Mouse (Mus musculus): ENCODE measurements around the gene Actg1. TPM values are rescaled to one million over a fixed set of nuclear protein-coding genes. Genes with fewer than 3 reads are reported as not detected.
A peak's percentile ranks its signal among the peaks of the same experiment; 100 is the strongest.

Gene Actg1
- polyA plus RNA-seq, 1 experiment from 2014 or later: 1,989 TPM

GRCm38 (mm10) chr11:120342656-120343160 is 5.6 kb downstream of the Actg1 start:
- no peaks in the 10 kb centered on the region for H3K4me1 ChIP-seq (ENCODE audit: insufficient read depth, low read depth, low read length)
- H3K9ac ChIP-seq (replicated peaks; ENCODE audit: low read depth): no peak overlapping the region
- no peaks in the 10 kb centered on the region for H3K9me3 ChIP-seq (ENCODE audit: low read length)
- no peak overlapping the region for H3K27ac ChIP-seq (ENCODE audit: low read length)
- TF ChIP-seq CTCF (IDR thresholded peaks at IDR 0.05) (no peak), EP300 (IDR thresholded peaks at IDR 0.05) (no peak)
- no peak overlapping the region for H3K4me3 ChIP-seq (ENCODE audit: low read depth, low read length)
- H3K4me2 ChIP-seq (replicated peaks; ENCODE audit: low read depth, low read length): no peak overlapping the region
- peaks cover 9% of the 10 kb centered on the region; the same call in 1 of the 2 replicates for H3K36me3 ChIP-seq (ENCODE audit: insufficient read depth, low read length)
- WGBS: 89% methylated on average over 5 of the region's 5 CpGs
- no peaks in the 10 kb centered on the region for H3K27me3 ChIP-seq (replicated peaks; ENCODE audit: insufficient read depth, low read length)
- DNase-seq (ENCODE audit: low spot score): peak; percentile 3
- no peak for ATAC-seq

DNA sequence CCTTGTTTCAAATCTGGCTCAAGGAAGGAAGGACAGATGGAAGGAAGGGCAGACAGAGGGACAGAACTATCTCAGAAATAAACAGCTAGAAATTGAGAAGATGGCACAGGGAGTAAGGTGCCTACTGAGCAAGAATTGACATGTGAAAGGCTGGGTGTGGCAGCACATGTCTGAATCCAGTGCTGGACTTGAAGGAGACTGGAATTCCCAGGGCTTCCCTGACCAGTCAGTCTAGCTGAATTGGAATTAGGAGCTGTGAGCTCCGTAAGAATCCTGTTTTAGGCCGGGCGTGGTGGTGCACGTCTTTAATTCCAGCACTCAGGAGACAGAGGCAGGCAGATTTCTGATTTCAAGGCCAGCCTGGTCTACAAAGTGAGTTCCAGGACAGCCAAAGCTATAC is 6.7 kb downstream of the Actg1 start:
- Histone ChIP-seq H3K9ac (replicated peaks; ENCODE audit: low read depth) (no peak overlapping the region), H3K4me3 (ENCODE audit: low read depth, low read length) (no peak overlapping the region), H3K27ac (ENCODE audit: low read length) (no peak overlapping the region), H3K9me3 (ENCODE audit: low read length) (no peaks in the 10 kb centered on the region), H3K27me3 (replicated peaks; ENCODE audit: insufficient read depth, low read length) (no peaks in the 10 kb centered on the region), H3K36me3 (ENCODE audit: insufficient read depth, low read length) (peaks cover 9% of the 10 kb centered on the region; the same call in 1 of the 2 replicates), H3K4me2 (replicated peaks; ENCODE audit: low read depth, low read length) (no peak overlapping the region), H3K4me1 (ENCODE audit: insufficient read depth, low read depth, low read length) (no peaks in the 10 kb centered on the region)
- ATAC-seq (no peak), DNase-seq (ENCODE audit: low spot score) (peak; percentile 3)
- 92% methylated on average over 4 of the region's 4 CpGs for WGBS
- no peak for TF ChIP-seq CTCF (IDR thresholded peaks at IDR 0.05)
- TF ChIP-seq EP300 (IDR thresholded peaks at IDR 0.05): no peak

DNA sequence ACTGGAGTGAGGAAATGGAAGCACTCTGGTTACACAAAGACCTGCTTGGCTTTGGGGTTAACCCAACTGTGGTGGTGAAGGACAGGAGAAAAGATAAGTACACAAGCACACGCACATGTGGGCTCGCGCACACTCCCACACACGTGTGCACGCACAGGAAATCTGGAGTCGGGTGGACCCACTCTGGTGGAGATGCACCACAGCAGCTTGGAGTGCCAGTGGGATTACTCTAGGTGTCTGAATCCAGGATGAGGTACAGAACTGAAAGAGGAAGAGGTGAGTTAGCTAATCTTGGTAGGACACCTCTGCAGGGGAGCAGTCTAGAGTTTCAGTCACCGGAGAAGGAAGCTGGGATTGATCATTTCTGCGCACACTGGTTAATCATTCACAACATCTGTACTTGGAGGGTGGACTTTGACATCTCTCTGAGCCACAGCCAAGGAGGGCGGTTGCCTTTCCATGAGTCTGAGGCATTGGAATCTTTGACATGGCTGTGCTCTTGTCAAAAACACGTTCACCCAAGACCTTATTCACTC is 8.3 kb downstream of the Actg1 start:
- Histone ChIP-seq H3K4me3 (ENCODE audit: low read depth, low read length) (no peak overlapping the region), H3K9ac (replicated peaks; ENCODE audit: low read depth) (no peak overlapping the region), H3K4me2 (replicated peaks; ENCODE audit: low read depth, low read length) (no peak overlapping the region), H3K27ac (ENCODE audit: low read length) (no peak overlapping the region), H3K27me3 (replicated peaks; ENCODE audit: insufficient read depth, low read length) (no peaks in the 10 kb centered on the region), H3K4me1 (ENCODE audit: insufficient read depth, low read depth, low read length) (no peaks in the 10 kb centered on the region), H3K9me3 (ENCODE audit: low read length) (no peaks in the 10 kb centered on the region), H3K36me3 (ENCODE audit: insufficient read depth, low read length) (peaks cover 4% of the 10 kb centered on the region; the same call in 1 of the 2 replicates)
- 73% methylated on average over 10 of the region's 10 CpGs for WGBS
- no peak for TF ChIP-seq EP300 (IDR thresholded peaks at IDR 0.05)
- no peak for TF ChIP-seq CTCF (IDR thresholded peaks at IDR 0.05)
- no peak for ATAC-seq
- peak; percentile 7 for DNase-seq (ENCODE audit: low spot score)

DNA sequence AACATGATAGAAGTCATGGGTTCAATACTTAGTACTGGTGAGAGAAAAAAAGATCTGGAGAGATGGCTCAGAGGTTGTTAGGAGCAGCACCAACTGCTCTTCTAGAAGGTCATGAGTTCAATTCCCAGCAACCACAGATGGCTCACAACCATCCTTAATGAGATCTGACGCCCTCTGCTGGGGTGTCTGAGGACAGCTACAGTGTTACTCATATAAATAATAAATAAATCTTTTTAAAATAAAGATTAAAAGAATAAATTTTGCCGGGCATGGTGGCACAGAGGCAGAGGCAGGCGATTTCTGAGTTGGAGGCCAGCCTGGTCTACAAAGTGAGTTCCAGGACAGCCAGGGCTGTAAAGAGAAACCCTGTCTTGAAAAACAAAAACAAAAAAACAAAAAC is 9.6 kb downstream of the Actg1 start:
- no peak for TF ChIP-seq CTCF (IDR thresholded peaks at IDR 0.05)
- TF ChIP-seq EP300 (IDR thresholded peaks at IDR 0.05): no peak
- Histone ChIP-seq H3K9me3 (ENCODE audit: low read length) (no peaks in the 10 kb centered on the region), H3K4me3 (ENCODE audit: low read depth, low read length) (no peak overlapping the region), H3K27me3 (replicated peaks; ENCODE audit: insufficient read depth, low read length) (no peaks in the 10 kb centered on the region), H3K36me3 (ENCODE audit: insufficient read depth, low read length) (no peaks in the 10 kb centered on the region), H3K9ac (replicated peaks; ENCODE audit: low read depth) (no peak overlapping the region), H3K4me2 (replicated peaks; ENCODE audit: low read depth, low read length) (no peak overlapping the region), H3K4me1 (ENCODE audit: insufficient read depth, low read depth, low read length) (no peaks in the 10 kb centered on the region), H3K27ac (ENCODE audit: low read length) (no peak overlapping the region)
- DNase-seq (ENCODE audit: low spot score) (no peak), ATAC-seq (no peak)
- 67% methylated on average over 3 of the region's 3 CpGs for WGBS

- TF ChIP-seq EP300 (IDR thresholded peaks at IDR 0.05) (no peak), CTCF (IDR thresholded peaks at IDR 0.05) (no peak)
- Histone ChIP-seq H3K36me3 (ENCODE audit: insufficient read depth, low read length) (no peaks in the 10 kb centered on the region), H3K9ac (replicated peaks; ENCODE audit: low read depth) (no peak overlapping the region), H3K27me3 (replicated peaks; ENCODE audit: insufficient read depth, low read length) (no peaks in the 10 kb centered on the region), H3K4me2 (replicated peaks; ENCODE audit: low read depth, low read length) (no peak overlapping the region), H3K4me1 (ENCODE audit: insufficient read depth, low read depth, low read length) (no peaks in the 10 kb centered on the region), H3K4me3 (ENCODE audit: low read depth, low read length) (no peak overlapping the region), H3K27ac (ENCODE audit: low read length) (no peak overlapping the region), H3K9me3 (ENCODE audit: low read length) (no peaks in the 10 kb centered on the region)
- ATAC-seq: no peak
- WGBS: 23% methylated on average over 2 of the region's 2 CpGs
- DNase-seq (ENCODE audit: low spot score): peak; percentile 3
These were observed 10.9 kb downstream of the Actg1 start for GRCm38 (mm10) chr11:120337447-120337846.

GRCm38 (mm10) chr11:120335431-120336021 is 12.8 kb downstream of the Actg1 start:
- no peaks in the 10 kb centered on the region for H3K9me3 ChIP-seq (ENCODE audit: low read length)
- TF ChIP-seq CTCF (IDR thresholded peaks at IDR 0.05) (no peak), EP300 (IDR thresholded peaks at IDR 0.05) (no peak)
- DNase-seq (ENCODE audit: low spot score): no peak
- no peaks in the 10 kb centered on the region for H3K27me3 ChIP-seq (replicated peaks; ENCODE audit: insufficient read depth, low read length)
- no peak for ATAC-seq
- H3K27ac ChIP-seq (ENCODE audit: low read length): no peak overlapping the region
- no peaks in the 10 kb centered on the region for H3K36me3 ChIP-seq (ENCODE audit: insufficient read depth, low read length)
- no peaks in the 10 kb centered on the region for H3K4me1 ChIP-seq (ENCODE audit: insufficient read depth, low read depth, low read length)
- no peak overlapping the region for H3K4me2 ChIP-seq (replicated peaks; ENCODE audit: low read depth, low read length)
- H3K9ac ChIP-seq (replicated peaks; ENCODE audit: low read depth): no peak overlapping the region
- H3K4me3 ChIP-seq (ENCODE audit: low read depth, low read length): no peak overlapping the region
- WGBS: 68% methylated on average over 6 of the region's 6 CpGs

All from lung, postnatal 0 days (tissue).